Mouse (Mus musculus) adrenal gland, adult (tissue): Measurements from ENCODE around the gene Tmem223.
A peak's percentile ranks its signal among the peaks of the same experiment; 100 is the strongest.
"Not testable (repeated sequence)": the region's sequence is repeated elsewhere in the genome, so short reads cannot be mapped to it uniquely, and the experiment has no call there.

Experiments
- DNase-seq, 2 experiments: peaks; one replicate each; pipeline ENCODE4 v3.0.0; 2022 to 2023; ENCODE audit warnings: low spot score in 1 of 2; ENCODE audit not compliant: inconsistent age in 2 of 2

Gene Tmem223

GRCm38 (mm10) chr19:8770567-8771270 is at the start of gene Tmem223:
Tmem223 (plus strand) TSS chr19:8770996.
- peak; percentile 86 to 95 for DNase-seq

DNA sequence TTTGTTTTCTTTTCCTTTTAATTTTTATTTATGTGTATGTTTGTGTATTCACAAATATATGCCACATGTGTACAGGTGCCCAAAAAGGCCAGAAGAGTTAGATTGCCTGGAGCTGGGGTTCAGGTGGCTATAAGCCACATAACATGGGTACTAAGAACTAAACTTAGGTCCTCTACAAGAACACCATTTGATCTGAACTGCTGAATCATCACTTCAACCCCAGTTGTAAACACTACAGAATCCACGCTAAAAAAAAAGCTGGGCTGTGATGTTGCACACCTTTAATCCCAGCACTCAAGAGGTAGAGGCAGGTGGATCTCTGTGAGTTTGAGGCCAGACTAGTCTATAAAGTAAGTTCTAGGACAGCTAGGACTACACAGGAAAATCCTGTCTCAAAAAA is 49.4 kb upstream of the Tmem223 start:
- peak in 1 of 2 experiments; percentile 36 for DNase-seq

DNA sequence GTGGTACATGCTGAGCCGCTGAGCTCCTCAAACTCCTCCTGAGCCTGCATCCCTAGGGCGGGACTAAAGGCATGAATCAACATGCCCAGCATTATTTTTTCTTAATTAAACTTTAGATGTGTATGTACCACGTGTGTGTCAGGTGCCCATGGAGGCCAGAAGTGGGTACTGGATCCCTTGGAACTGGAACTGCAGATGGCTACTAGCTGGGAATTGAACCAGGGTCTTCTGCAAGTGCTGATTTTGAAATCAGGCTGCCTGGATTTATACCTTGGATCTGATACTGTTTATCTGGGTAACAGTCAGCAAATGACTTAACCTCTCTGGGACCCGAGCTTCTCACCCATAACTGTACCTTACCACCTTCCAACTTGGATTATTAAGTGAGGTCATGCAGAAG is 48.8 kb upstream of the Tmem223 start:
- peak in 1 of 2 experiments; percentile 39 for DNase-seq

DNA sequence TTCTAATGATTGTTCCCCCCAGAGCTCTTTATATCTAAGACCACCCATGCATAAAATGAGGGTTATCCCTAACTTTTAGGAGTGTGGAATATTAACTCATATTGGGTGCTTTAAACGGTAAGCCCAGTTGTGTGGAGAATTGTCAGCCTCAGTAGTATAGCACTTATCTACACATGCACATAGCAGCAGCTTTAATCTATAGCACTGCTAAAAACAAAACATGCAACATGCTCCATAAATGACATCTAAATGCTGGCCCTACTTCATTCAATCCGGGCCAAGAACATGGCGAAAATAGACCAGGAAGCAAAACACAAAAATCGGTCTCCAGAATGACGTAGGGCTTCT is 48.3 kb upstream of the Tmem223 start:
- no peak for DNase-seq

- DNase-seq, result peak; percentile 98
These were observed 47.8 kb upstream of the Tmem223 start, which contains the start of gene Slc3a2 for GRCm38 (mm10) chr19:8722907-8723573. Slc3a2 (minus strand) TSS chr19:8723369.

- peak in 1 of 2 experiments; percentile 70 for DNase-seq
These were observed 47.0 kb upstream of the Tmem223 start for GRCm38 (mm10) chr19:8723574-8724346.

DNA sequence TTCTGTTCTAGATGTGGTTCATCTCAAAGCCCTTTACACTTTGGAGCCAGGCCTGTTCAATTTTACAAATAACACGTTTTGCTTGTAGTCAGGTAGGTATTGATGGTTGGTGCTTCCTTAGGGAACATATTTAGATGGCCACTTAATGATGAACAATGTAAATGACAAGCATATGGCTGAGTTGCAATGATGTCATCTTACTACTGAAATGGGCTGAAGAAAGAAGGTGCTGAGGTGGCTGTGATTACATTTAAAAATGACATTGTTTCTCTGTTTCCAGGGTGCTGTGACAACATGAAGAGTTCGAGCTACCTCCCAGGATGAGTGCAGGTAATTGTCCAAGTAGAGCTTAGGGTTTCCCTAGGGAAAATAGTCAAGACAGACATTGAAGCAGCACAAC is 46.4 kb upstream of the Tmem223 start:
- DNase-seq, result no peak

GRCm38 (mm10) chr19:8725081-8725613 is 45.6 kb upstream of the Tmem223 start:
- peak in 1 of 2 experiments; percentile 26 for DNase-seq

DNA sequence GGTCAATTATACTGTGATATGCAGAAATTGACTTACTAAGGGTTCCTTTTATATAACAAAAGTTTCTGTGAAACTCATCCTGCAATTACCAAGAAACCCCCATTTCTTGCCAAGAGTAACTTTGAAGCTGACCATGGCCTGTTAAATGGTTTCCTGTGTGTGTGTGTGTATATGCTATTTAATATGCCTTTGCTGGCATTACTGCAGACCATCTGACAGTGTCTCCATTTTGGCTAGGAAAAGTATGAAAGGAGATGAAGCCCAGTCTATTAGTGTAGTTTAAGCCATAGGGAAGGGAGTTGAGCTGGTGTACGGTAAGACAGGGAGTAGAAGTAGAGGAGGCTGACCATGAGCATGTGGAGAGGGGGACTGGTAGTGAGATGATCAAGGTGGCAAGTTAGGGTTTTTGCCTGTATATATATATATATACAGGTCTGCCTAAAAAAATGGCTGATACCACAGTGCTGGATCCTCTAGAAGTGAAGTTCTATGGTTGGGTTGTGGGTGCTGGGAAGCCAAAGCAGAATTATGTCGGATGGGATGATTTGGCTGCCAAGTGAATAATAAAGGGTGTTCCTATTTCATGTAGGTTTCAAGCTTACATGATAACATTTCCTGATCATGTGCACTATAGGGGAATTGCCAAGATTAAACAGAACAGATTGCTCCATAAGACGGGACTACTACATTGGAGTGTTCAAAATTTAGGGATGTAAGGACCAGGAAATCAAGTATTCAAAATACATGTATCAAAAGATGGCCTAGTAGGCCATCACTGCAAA is 44.0 kb upstream of the Tmem223 start:
- DNase-seq, result no peak

GRCm38 (mm10) chr19:8727495-8728114 is 43.2 kb upstream of the Tmem223 start:
- DNase-seq, result no peak

DNA sequence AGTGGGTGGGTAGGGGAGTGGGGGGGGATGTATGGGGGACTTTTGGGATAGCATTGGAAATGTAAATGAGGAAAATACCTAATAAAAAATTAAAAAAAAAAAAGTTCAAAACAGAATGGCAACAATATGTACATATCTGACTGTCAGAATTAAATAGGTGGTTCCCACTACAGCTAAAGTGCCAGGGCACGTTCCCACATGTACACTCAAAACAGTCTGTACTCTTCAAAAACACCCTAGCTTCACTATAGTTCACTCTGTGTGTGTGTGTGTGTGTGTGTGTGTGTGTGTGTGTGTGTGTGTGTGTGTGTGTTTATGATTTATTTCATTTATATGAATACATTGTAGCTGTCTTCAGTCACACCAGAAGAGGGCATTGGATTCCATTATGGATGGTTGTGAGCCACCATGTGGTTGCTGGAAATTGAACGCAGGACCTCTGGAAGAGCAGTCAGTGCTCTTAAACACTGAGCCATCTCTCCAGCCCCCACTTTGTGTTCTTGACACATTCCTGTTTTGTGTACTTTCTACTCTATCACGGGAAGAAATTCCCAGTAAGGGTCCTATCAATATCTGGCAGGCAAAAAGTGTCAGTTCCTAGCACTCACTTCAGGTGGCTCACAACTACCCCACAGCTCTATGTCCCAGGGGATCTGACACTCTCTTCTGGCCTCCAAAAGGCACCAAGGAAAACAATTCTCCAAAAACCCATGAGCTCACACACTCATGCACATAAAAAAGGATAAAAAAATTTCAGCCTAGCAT is 42.3 kb upstream of the Tmem223 start:
- DNase-seq, result not testable (repeated sequence)

GRCm38 (mm10) chr19:8734334-8734733 is 36.5 kb upstream of the Tmem223 start:
- DNase-seq, result no peak

- peak; percentile 91 to 98 for DNase-seq
These were observed 35.2 kb upstream of the Tmem223 start, which contains the start of gene Wdr74 for GRCm38 (mm10) chr19:8735389-8736159. Wdr74 (plus strand) TSS chr19:8735827.

DNA sequence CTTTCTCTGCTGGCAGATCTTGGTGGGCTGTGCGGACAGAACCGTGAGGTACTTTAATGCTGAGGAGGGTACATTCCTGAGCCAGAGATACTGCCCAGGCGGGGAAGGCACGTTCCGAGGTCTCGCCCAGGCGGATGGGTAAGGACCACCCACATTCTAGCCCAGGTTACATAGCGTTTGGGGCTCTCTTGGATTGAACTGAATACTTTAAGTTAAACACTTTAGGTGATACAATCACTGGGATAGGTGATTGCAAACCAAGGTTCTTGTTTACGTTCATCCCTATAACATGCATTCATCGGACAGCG is 34.7 kb upstream of the Tmem223 start:
- no peak for DNase-seq

- no peak for DNase-seq
These were observed 31.9 kb upstream of the Tmem223 start for GRCm38 (mm10) chr19:8738911-8739310.

DNA sequence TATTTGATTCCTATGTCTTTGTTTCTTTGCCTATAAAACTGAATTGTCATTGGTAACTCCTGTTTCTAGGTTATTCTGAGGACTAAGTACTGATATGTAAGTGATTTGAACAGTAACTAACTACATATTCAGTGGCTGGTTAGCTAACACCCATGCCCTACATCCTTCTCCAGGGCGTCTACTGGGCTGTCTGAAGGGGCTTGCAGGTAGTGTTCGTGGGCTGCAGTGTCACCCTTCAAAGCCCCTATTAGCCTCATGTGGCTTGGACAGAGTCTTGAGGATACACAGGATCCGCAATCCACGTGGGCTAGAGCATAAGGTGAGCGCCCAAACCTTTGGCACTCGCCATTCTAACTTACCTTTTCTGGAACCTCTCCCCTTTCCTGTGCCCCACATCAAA is 31.1 kb upstream of the Tmem223 start:
- DNase-seq, result no peak

- DNase-seq, result peak in 1 of 2 experiments; percentile 46
These were observed 30.2 kb upstream of the Tmem223 start, which contains the start of gene 1700092M07Rik for GRCm38 (mm10) chr19:8740603-8741002. 1700092M07Rik (plus strand) TSS chr19:8740718.

- peak; percentile 97 to 99 for DNase-seq
These were observed 29.4 kb upstream of the Tmem223 start, which contains the start of gene Stx5a for GRCm38 (mm10) chr19:8741243-8741869. Stx5a (plus strand) TSS chr19:8741413.
